Mouse (Mus musculus): ENCODE data around the gene Aldh6a1. TPM values are rescaled to one million over a fixed set of nuclear protein-coding genes. Genes with fewer than 3 reads are reported as not detected.

Aldh6a1 gene
- total and polyA plus RNA-seq, 3 experiments: 21.7 to 272 (median 211) TPM

GRCm38 (mm10) chr12:84416834-84417604, 33.8 kb downstream of the Aldh6a1 start, which contains the start of gene Rnf113a2:
Gene Rnf113a2, plus strand, starts transcription at chr12:84417196.
- DNase-seq: peak; percentile 90

- DNase-seq: peak; percentile 96
Observed at GRCm38 (mm10) chr12:84408819-84409507, 41.8 kb downstream of the Aldh6a1 start, which contains the start of the genes Entpd5 and Bbof1. Gene Entpd5, minus strand, starts transcription at chr12:84409029. Gene Bbof1, plus strand, starts transcription at chr12:84409071.

GRCm38 (mm10) chr12:84407874-84408818, 42.7 kb downstream of the Aldh6a1 start:
- DNase-seq: peak; percentile 41

GRCm38 (mm10) chr12:84407259-84407658, 43.5 kb downstream of the Aldh6a1 start:
- no peak for DNase-seq

GRCm38 (mm10) chr12:84404541-84404940, 46.3 kb downstream of the Aldh6a1 start:
- no peak for DNase-seq

- no peak for DNase-seq
Observed at GRCm38 (mm10) chr12:84402923-84403322, 47.9 kb downstream of the Aldh6a1 start.

GRCm38 (mm10) chr12:84400653-84401052, 50.2 kb downstream of the Aldh6a1 start:
- DNase-seq: peak; percentile 78

GRCm38 (mm10) chr12:84400068-84400467, 50.7 kb downstream of the Aldh6a1 start:
- peak; percentile 65 for DNase-seq

GRCm38 (mm10) chr12:84399663-84400062, 51.1 kb downstream of the Aldh6a1 start:
- no peak for DNase-seq

- peak; percentile 23 for DNase-seq
Observed at GRCm38 (mm10) chr12:84399135-84399534, 51.7 kb downstream of the Aldh6a1 start.

GRCm38 (mm10) chr12:84398629-84399028, 52.2 kb downstream of the Aldh6a1 start:
- DNase-seq: peak; percentile 33

- DNase-seq: no peak
Observed at GRCm38 (mm10) chr12:84397685-84398084, 53.1 kb downstream of the Aldh6a1 start.

GRCm38 (mm10) chr12:84396947-84397679, 53.7 kb downstream of the Aldh6a1 start:
- DNase-seq: no peak

GRCm38 (mm10) chr12:84393847-84394246, 57.0 kb downstream of the Aldh6a1 start:
- DNase-seq: no peak

GRCm38 (mm10) chr12:84392681-84393080, 58.1 kb downstream of the Aldh6a1 start:
- no peak for DNase-seq

GRCm38 (mm10) chr12:84390336-84390735, 60.5 kb downstream of the Aldh6a1 start:
- DNase-seq: no peak

GRCm38 (mm10) chr12:84388774-84389400, 61.9 kb downstream of the Aldh6a1 start:
- DNase-seq: no peak

GRCm38 (mm10) chr12:84388097-84388496, 62.7 kb downstream of the Aldh6a1 start:
- no peak for DNase-seq

- DNase-seq: no peak
Observed at GRCm38 (mm10) chr12:84385408-84385807, 65.4 kb downstream of the Aldh6a1 start.

GRCm38 (mm10) chr12:84384644-84385081, 66.1 kb downstream of the Aldh6a1 start:
- DNase-seq: peak; percentile 54

GRCm38 (mm10) chr12:84382369-84382768, 68.4 kb downstream of the Aldh6a1 start:
- no peak for DNase-seq
